Mouse (Mus musculus) embryonic fibroblast, embryonic 13.5 days (primary cell): Measurements from ENCODE around the gene Ssx2ip.

Experiments used
- CTCF ChIP-seq: IDR thresholded peaks from 2 replicates; pipeline ENCODE4 v1.5.1; 2011; ENCODE audit warnings: mild to moderate bottlenecking, control low read depth, low read length, moderate library complexity, borderline replicate concordance; ENCODE audit not compliant: insufficient read depth
- POLR2A ChIP-seq: IDR thresholded peaks from 2 replicates; pipeline ENCODE4 v1.6.1; 2011; ENCODE audit warnings: low read depth, mild to moderate bottlenecking, control low read depth, low read length, moderate library complexity

DNA sequence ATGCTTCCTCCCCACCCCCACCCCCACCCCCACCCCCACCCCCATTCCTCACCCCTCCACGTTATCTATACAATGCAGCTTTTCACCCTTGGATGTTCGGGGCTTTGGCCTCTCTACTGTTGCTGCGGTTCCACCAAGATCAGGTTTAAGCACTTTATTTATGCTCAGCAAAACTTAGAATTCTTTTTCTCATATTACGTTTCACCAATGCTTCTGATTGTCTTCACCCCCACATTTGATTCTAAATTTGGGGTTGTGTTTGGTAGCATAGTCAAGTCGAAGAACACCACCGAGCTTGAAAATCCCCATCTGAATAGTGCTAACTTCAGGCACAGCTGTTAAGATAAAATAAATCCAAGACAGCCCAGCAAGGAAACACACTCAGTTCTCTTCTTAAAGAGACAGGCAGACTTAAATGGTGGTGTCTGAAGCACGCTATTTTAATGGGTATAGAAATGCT lies 10.8 kb upstream of the Ssx2ip start:
- TF ChIP-seq POLR2A (no peak), CTCF (no peak)
